Mouse (Mus musculus) midbrain, postnatal 0 days (tissue): Measurements from ENCODE around the gene Dusp15. TPM values are rescaled to one million over a fixed set of nuclear protein-coding genes. Genes with fewer than 3 reads are reported as not detected.

Experiments used
- ATAC-seq: fragments of 200-750 bp; cut with Nextera tagmentation; 2 replicates; pipeline ENCODE4 v1.8.0; 2017; ENCODE audit warnings: moderate number of reproducible peaks, mild to moderate bottlenecking, moderate TSS enrichment, moderate library complexity; ENCODE audit not compliant: low FRiP score
- DNase-seq: peaks from one replicate; pipeline ENCODE4 v3.0.0-alpha.2; 2015; ENCODE audit warnings: low spot score
- H3K27ac ChIP-seq: fragments of 300-500 bp; sonication (generic); 2 replicates; pipeline ENCODE4 v1.5.1; 2014; ENCODE audit warnings: low read depth, mild to moderate bottlenecking, low read length, mixed read lengths
- H3K27me3 ChIP-seq: fragments of 300-500 bp; sonication (generic); 2 replicates; pipeline ENCODE4 v1.6.1; 2014; ENCODE audit warnings: low read length, control low read depth, mixed read lengths; ENCODE audit not compliant: insufficient read depth
- H3K36me3 ChIP-seq: fragments of 300-500 bp; sonication (generic); 2 replicates; pipeline ENCODE4 v1.6.1; 2014; ENCODE audit warnings: low read length, control low read depth, mixed read lengths; ENCODE audit not compliant: insufficient read depth
- H3K4me1 ChIP-seq: fragments of 300-500 bp; sonication (generic); 2 replicates; pipeline ENCODE4 v1.6.1; 2014; ENCODE audit warnings: mild to moderate bottlenecking, control low read depth, antibody characterized with exemption, low read length, mixed read lengths; ENCODE audit not compliant: insufficient read depth
- H3K4me2 ChIP-seq: fragments of 300-500 bp; sonication (generic); 2 replicates; pipeline ENCODE4 v1.6.1; 2014; ENCODE audit warnings: low read depth, mild to moderate bottlenecking, low read length, mixed read lengths; ENCODE audit not compliant: poor library complexity, severe bottlenecking
- H3K4me3 ChIP-seq: fragments of 300-500 bp; sonication (generic); 2 replicates; pipeline ENCODE4 v1.5.1; 2014; ENCODE audit warnings: low read depth, mild to moderate bottlenecking, low read length, moderate library complexity
- H3K9ac ChIP-seq: fragments of 300-500 bp; sonication (generic); replicated peaks from 2 replicates; pipeline ENCODE4 v1.6.1; 2014; ENCODE audit warnings: mild to moderate bottlenecking, low read length, moderate library complexity, mixed read lengths; ENCODE audit not compliant: poor library complexity, severe bottlenecking
- H3K9me3 ChIP-seq: fragments of 300-500 bp; sonication (generic); 2 replicates; pipeline ENCODE4 v1.6.1; 2016; ENCODE audit warnings: low read length, control low read depth
- CTCF ChIP-seq: IDR thresholded peaks from 2 replicates; pipeline ENCODE4 v1.5.1; 2016; ENCODE audit warnings: antibody characterized with exemption, mild to moderate bottlenecking
- WGBS: fragments of 180-500 bp; shearing (Covaris S2); extraction: QIAGEN DNeasy Blood & Tissue Kit; methylation state at CpG from one replicate; pipeline ENCODE4 v1.1.7; 2014; 5-methylcytosine and 5-hydroxymethylcytosine counted together
- polyA plus RNA-seq: library from polyadenylated mRNA; unstranded; fragments of >200 nt; fragmentation: Nextera tagmentation; extraction: Ambion mirVana; gene quantifications from 2 replicates; pipeline ENCODE4 v1.2.1, GENCODE M21; 2015
- total RNA-seq: library from RNA; depleted of rRNA; stranded (reverse); fragments of >200 nt; gene quantifications from 2 replicates; pipeline ENCODE4 v1.2.3, GENCODE M21; 2014

The Dusp15 gene
- total and polyA plus RNA-seq, 2 experiments from 2014 or later = 24.6 to 44.9 TPM

- Histone ChIP-seq H3K27ac (no peak overlapping the region), H3K4me1 (no peaks in the 10 kb centered on the region), H3K9me3 (no peaks in the 10 kb centered on the region), H3K4me3 (no peak overlapping the region), H3K4me2 (no peak overlapping the region), H3K27me3 (no peaks in the 10 kb centered on the region), H3K9ac (no peak overlapping the region), H3K36me3 (no peaks in the 10 kb centered on the region)
- WGBS = 57% methylated on average over 14 of the region's 14 CpGs
- no peak for ATAC-seq
- no peak for TF ChIP-seq CTCF
- no peak for DNase-seq
These were observed 23.1 kb downstream of the Dusp15 start for GRCm38 (mm10) chr2:152928219-152928987.

GRCm38 (mm10) chr2:152927371-152927770 lies 24.1 kb downstream of the Dusp15 start:
- Histone ChIP-seq H3K9me3 (no peaks in the 10 kb centered on the region), H3K4me1 (no peaks in the 10 kb centered on the region), H3K9ac (no peak overlapping the region), H3K4me2 (no peak overlapping the region), H3K27me3 (no peaks in the 10 kb centered on the region), H3K36me3 (no peaks in the 10 kb centered on the region), H3K27ac (no peak overlapping the region), H3K4me3 (no peak overlapping the region)
- 69% methylated on average over 5 of the region's 5 CpGs for WGBS
- TF ChIP-seq CTCF = no peak
- ATAC-seq = no peak
- DNase-seq = no peak

GRCm38 (mm10) chr2:152926896-152927295 lies 24.6 kb downstream of the Dusp15 start:
- H3K4me2 ChIP-seq = no peak overlapping the region
- no peak overlapping the region for H3K9ac ChIP-seq
- ATAC-seq = no peak
- H3K9me3 ChIP-seq = no peaks in the 10 kb centered on the region
- no peaks in the 10 kb centered on the region for H3K27me3 ChIP-seq
- WGBS = 78% methylated on average over 9 of the region's 9 CpGs
- no peak for TF ChIP-seq CTCF
- DNase-seq = no peak
- no peak overlapping the region for H3K27ac ChIP-seq
- H3K36me3 ChIP-seq = no peaks in the 10 kb centered on the region
- no peak overlapping the region for H3K4me3 ChIP-seq
- no peaks in the 10 kb centered on the region for H3K4me1 ChIP-seq

GRCm38 (mm10) chr2:152925189-152925872 lies 26.2 kb downstream of the Dusp15 start:
- Histone ChIP-seq H3K4me2 (no peak overlapping the region), H3K4me1 (no peaks in the 10 kb centered on the region), H3K36me3 (no peaks in the 10 kb centered on the region), H3K9me3 (no peaks in the 10 kb centered on the region), H3K27ac (no peak overlapping the region), H3K27me3 (no peaks in the 10 kb centered on the region), H3K9ac (no peak overlapping the region), H3K4me3 (no peak overlapping the region)
- WGBS = 67% methylated on average over 11 of the region's 11 CpGs
- no peak for TF ChIP-seq CTCF
- no peak for ATAC-seq
- no peak for DNase-seq

GRCm38 (mm10) chr2:152924543-152924942 lies 27.0 kb downstream of the Dusp15 start:
- Histone ChIP-seq H3K9ac (no peak overlapping the region), H3K9me3 (no peaks in the 10 kb centered on the region), H3K27ac (no peak overlapping the region), H3K36me3 (no peaks in the 10 kb centered on the region), H3K27me3 (no peaks in the 10 kb centered on the region), H3K4me3 (no peak overlapping the region), H3K4me1 (no peaks in the 10 kb centered on the region), H3K4me2 (no peak overlapping the region)
- no peak for TF ChIP-seq CTCF
- DNase-seq (no peak), ATAC-seq (no peak)
- WGBS = 95% methylated on average over 5 of the region's 5 CpGs

- Histone ChIP-seq H3K4me1 (no peaks in the 10 kb centered on the region), H3K9me3 (no peaks in the 10 kb centered on the region), H3K27me3 (no peaks in the 10 kb centered on the region), H3K4me3 (no peak overlapping the region), H3K36me3 (no peaks in the 10 kb centered on the region), H3K4me2 (no peak overlapping the region), H3K9ac (no peak overlapping the region), H3K27ac (no peak overlapping the region)
- WGBS = 29% methylated on average over 8 of the region's 8 CpGs
- DNase-seq (no peak), ATAC-seq (no peak)
- TF ChIP-seq CTCF = no peak
These were observed 27.4 kb downstream of the Dusp15 start for GRCm38 (mm10) chr2:152924128-152924527.
